Mouse (Mus musculus) stomach, postnatal 0 days (tissue): ENCODE results near the gene Ano1. TPM values are rescaled to one million over a fixed set of nuclear protein-coding genes. Genes with fewer than 3 reads are reported as not detected.

Experiments
- ATAC-seq: fragments of 200-750 bp; cut with Nextera tagmentation; 2 replicates; pipeline ENCODE4 v1.8.0; 2017; ENCODE audit not compliant: low FRiP score, low TSS enrichment
- DNase-seq: peaks from one replicate; pipeline ENCODE4 v3.0.0-alpha.2; 2016; ENCODE audit warnings: low spot score
- H3K27ac ChIP-seq: fragments of 300-500 bp; sonication (generic); replicated peaks from 2 replicates; pipeline ENCODE4 v1.5.1; 2014; ENCODE audit warnings: mild to moderate bottlenecking, control low read depth
- H3K27me3 ChIP-seq: fragments of 300-500 bp; sonication (generic); 2 replicates; pipeline ENCODE4 v1.6.1; 2014; ENCODE audit warnings: low read length; ENCODE audit not compliant: control insufficient read depth, insufficient read depth
- H3K36me3 ChIP-seq: fragments of 300-500 bp; sonication (generic); 2 replicates; pipeline ENCODE4 v1.6.1; 2014; ENCODE audit warnings: low read length, mixed read lengths; ENCODE audit not compliant: control insufficient read depth, insufficient read depth
- H3K4me1 ChIP-seq: fragments of 300-500 bp; sonication (generic); replicated peaks from 2 replicates; pipeline ENCODE4 v1.6.1; 2014; ENCODE audit warnings: antibody characterized with exemption; ENCODE audit not compliant: control insufficient read depth, insufficient read depth
- H3K4me2 ChIP-seq: fragments of 300-500 bp; sonication (generic); replicated peaks from 2 replicates; pipeline ENCODE4 v1.6.1; 2014; ENCODE audit warnings: low read depth, mild to moderate bottlenecking, control low read depth, moderate library complexity
- H3K4me3 ChIP-seq: fragments of 300-500 bp; sonication (generic); 2 replicates; pipeline ENCODE4 v1.5.1; 2014; ENCODE audit warnings: low read depth, low read length, control low read depth
- H3K9ac ChIP-seq: fragments of 300-500 bp; sonication (generic); 2 replicates; pipeline ENCODE4 v1.6.1; 2014; ENCODE audit warnings: mild to moderate bottlenecking, low read length, control low read depth, mixed read lengths
- H3K9me3 ChIP-seq: fragments of 300-500 bp; sonication (generic); 2 replicates; pipeline ENCODE4 v1.6.1; 2016; ENCODE audit warnings: low read length; ENCODE audit not compliant: control insufficient read depth
- CTCF ChIP-seq: IDR thresholded peaks from 2 replicates; pipeline ENCODE4 v1.5.1; 2016; ENCODE audit warnings: antibody characterized with exemption, low read depth, mild to moderate bottlenecking, moderate library complexity
- EP300 ChIP-seq: optimal IDR thresholded peaks from 2 replicates; pipeline ENCODE3; 2016; ENCODE audit warnings: antibody characterized with exemption
- WGBS: fragments of 180-500 bp; shearing (Covaris S2); extraction: QIAGEN DNeasy Blood & Tissue Kit; methylation state at CpG from one replicate; pipeline ENCODE4 v1.1.7; 2014; 5-methylcytosine and 5-hydroxymethylcytosine counted together
- polyA plus RNA-seq: library from polyadenylated mRNA; unstranded; fragments of >200 nt; fragmentation: Nextera tagmentation; extraction: Ambion mirVana; gene quantifications from 2 replicates; pipeline ENCODE4 v1.2.1, GENCODE M21; 2015

Ano1 gene
- polyA plus RNA-seq, 1 experiment from 2014 or later, result 32.4 TPM

GRCm38 (mm10) chr7:144566921-144567682 lies 184.7 kb downstream of the Ano1 start:
- no peak for TF ChIP-seq CTCF
- TF ChIP-seq EP300, result no peak
- Histone ChIP-seq H3K27ac (peak overlapping the region; percentile 65), H3K4me3 (no peak overlapping the region), H3K4me2 (no peak overlapping the region), H3K9ac (no peak overlapping the region), H3K4me1 (no peaks in the 10 kb centered on the region), H3K9me3 (no peaks in the 10 kb centered on the region), H3K27me3 (no peaks in the 10 kb centered on the region), H3K36me3 (no peaks in the 10 kb centered on the region)
- peak; percentile 76 for ATAC-seq
- 45% methylated on average over 3 of the region's 3 CpGs for WGBS
- DNase-seq, result no peak

GRCm38 (mm10) chr7:144563456-144564155 lies 188.2 kb downstream of the Ano1 start:
- H3K27ac ChIP-seq, result peak overlapping the region; percentile 65
- 41% methylated on average over 9 of the region's 9 CpGs for WGBS
- H3K36me3 ChIP-seq, result no peaks in the 10 kb centered on the region
- no peak overlapping the region for H3K9ac ChIP-seq
- peak; percentile 53 for ATAC-seq
- no peaks in the 10 kb centered on the region for H3K9me3 ChIP-seq
- H3K4me3 ChIP-seq, result no peak overlapping the region
- H3K4me2 ChIP-seq, result no peak overlapping the region; the same call in 1 of the 2 replicates
- no peak for TF ChIP-seq CTCF
- peak; percentile 80 for TF ChIP-seq EP300
- no peaks in the 10 kb centered on the region for H3K27me3 ChIP-seq
- H3K4me1 ChIP-seq, result no peaks in the 10 kb centered on the region
- peak; percentile 63 for DNase-seq

GRCm38 (mm10) chr7:144562016-144562415 lies 189.8 kb downstream of the Ano1 start:
- Histone ChIP-seq H3K9me3 (no peaks in the 10 kb centered on the region), H3K9ac (no peak overlapping the region), H3K36me3 (no peaks in the 10 kb centered on the region), H3K4me3 (no peak overlapping the region), H3K27me3 (no peaks in the 10 kb centered on the region), H3K27ac (no peak overlapping the region), H3K4me1 (no peaks in the 10 kb centered on the region), H3K4me2 (no peak overlapping the region)
- WGBS, result 29% methylated on average over 3 of the region's 3 CpGs
- ATAC-seq (no peak), DNase-seq (no peak)
- no peak for TF ChIP-seq EP300
- TF ChIP-seq CTCF, result no peak

- Histone ChIP-seq H3K4me1 (no peaks in the 10 kb centered on the region), H3K4me3 (no peak overlapping the region), H3K36me3 (no peaks in the 10 kb centered on the region), H3K27ac (no peak overlapping the region), H3K9ac (no peak overlapping the region), H3K9me3 (no peaks in the 10 kb centered on the region), H3K27me3 (no peaks in the 10 kb centered on the region), H3K4me2 (no peak overlapping the region)
- ATAC-seq (no peak), DNase-seq (no peak)
- no peak for TF ChIP-seq CTCF
- WGBS, result 91% methylated on average over 4 of the region's 4 CpGs
These were observed 191.2 kb downstream of the Ano1 start for GRCm38 (mm10) chr7:144560594-144560993.

- ATAC-seq, result no peak
- Histone ChIP-seq H3K27me3 (no peaks in the 10 kb centered on the region), H3K4me2 (no peak overlapping the region), H3K9me3 (no peaks in the 10 kb centered on the region), H3K4me1 (no peaks in the 10 kb centered on the region), H3K4me3 (no peak overlapping the region), H3K27ac (no peak overlapping the region), H3K36me3 (no peaks in the 10 kb centered on the region), H3K9ac (no peak overlapping the region)
- TF ChIP-seq EP300, result no peak
- peak; percentile 28; the same call in 1 of the 2 replicates for TF ChIP-seq CTCF
- DNase-seq, result no peak
- 54% methylated on average over 6 of the region's 6 CpGs for WGBS
These were observed 193.2 kb downstream of the Ano1 start for GRCm38 (mm10) chr7:144558552-144558951.

- no peaks in the 10 kb centered on the region for H3K9me3 ChIP-seq
- H3K9ac ChIP-seq, result peak overlapping the region; percentile 67
- peaks cover 6% of the 10 kb centered on the region; the same call in 1 of the 2 replicates for H3K36me3 ChIP-seq
- no peak for ATAC-seq
- H3K27me3 ChIP-seq, result no peaks in the 10 kb centered on the region
- WGBS, result 22% methylated on average over 8 of the region's 8 CpGs
- H3K4me2 ChIP-seq, result peak overlapping the region; percentile 86
- H3K27ac ChIP-seq, result peak overlapping the region; percentile 69; the same call in 1 of the 2 replicates
- no peak for DNase-seq
- TF ChIP-seq CTCF (no peak), EP300 (no peak)
- peak overlapping the region; percentile 81 for H3K4me3 ChIP-seq
- H3K4me1 ChIP-seq, result peaks cover 3% of the 10 kb centered on the region; the same call in 1 of the 2 replicates
These were observed 197.7 kb downstream of the Ano1 start for GRCm38 (mm10) chr7:144554123-144554472.
